Mouse (Mus musculus): ENCODE measurements at regions not wholly inside any gene's neighbourhood (a gene's known extent, or its start where the extent isn't known, plus 50 kb on each side); places are given as distances from the start of the nearest gene placed in this dataset.
A peak's percentile ranks its signal among the peaks of the same experiment; 100 is the strongest.

GRCm38 (mm10) chr14:90821309-90821708 is 2350.1 kb upstream of the Pcdh20 start:
- H3K4me3 ChIP-seq (replicated peaks; ENCODE audit: insufficient read depth, low read depth, low read length): no peak overlapping the region
- no peak overlapping the region for H3K27ac ChIP-seq (ENCODE audit: insufficient read depth, low read length)
- no peaks in the 10 kb centered on the region for H3K4me1 ChIP-seq (ENCODE audit: control insufficient read depth, insufficient read depth, low read length)
- H3K27me3 ChIP-seq (ENCODE audit: control insufficient read depth, insufficient read depth, low read length): no peaks in the 10 kb centered on the region
- TF ChIP-seq CTCF (IDR thresholded peaks at IDR 0.05; ENCODE audit: borderline replicate concordance, insufficient read depth, low read depth, low read length): no peak
- no peak for TF ChIP-seq POLR2A (IDR thresholded peaks at IDR 0.05; ENCODE audit: borderline replicate concordance, insufficient read depth, low read length)
- WGBS: 33% methylated on average over 2 of the region's 2 CpGs
- DNase-seq: peak in 1 of 2 experiments; percentile 1

DNA sequence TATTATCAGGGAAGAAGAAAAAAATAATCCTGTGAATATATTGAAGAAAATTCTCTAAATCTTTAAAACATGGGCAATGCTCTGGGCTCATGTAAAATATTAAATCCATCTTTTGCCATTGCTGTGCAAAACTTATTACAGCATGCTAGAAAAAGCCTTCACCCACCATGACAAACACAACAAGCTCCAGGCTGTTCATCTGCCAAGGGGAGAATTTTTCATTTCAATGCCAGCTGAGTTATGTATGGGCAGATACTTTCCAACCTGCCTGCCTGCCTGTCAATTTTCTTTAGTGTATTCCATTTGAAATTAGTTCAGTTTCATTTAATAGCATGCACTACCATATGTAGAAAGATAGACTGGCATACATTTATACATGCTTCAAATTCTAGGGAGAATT is 2339.0 kb upstream of the Pcdh20 start:
- H3K4me1 ChIP-seq (ENCODE audit: control insufficient read depth, insufficient read depth, low read length): no peaks in the 10 kb centered on the region
- no peak overlapping the region for H3K27ac ChIP-seq (ENCODE audit: insufficient read depth, low read length)
- TF ChIP-seq POLR2A (IDR thresholded peaks at IDR 0.05; ENCODE audit: borderline replicate concordance, insufficient read depth, low read length) (no peak), CTCF (IDR thresholded peaks at IDR 0.05; ENCODE audit: borderline replicate concordance, insufficient read depth, low read depth, low read length) (no peak)
- DNase-seq: no peak
- no peak overlapping the region for H3K4me3 ChIP-seq (replicated peaks; ENCODE audit: insufficient read depth, low read depth, low read length)
- H3K27me3 ChIP-seq (ENCODE audit: control insufficient read depth, insufficient read depth, low read length): no peaks in the 10 kb centered on the region

GRCm38 (mm10) chr14:90789718-90790496 is 2318.7 kb upstream of the Pcdh20 start:
- Histone ChIP-seq H3K27ac (ENCODE audit: insufficient read depth, low read length) (no peak overlapping the region), H3K4me3 (replicated peaks; ENCODE audit: insufficient read depth, low read depth, low read length) (no peak overlapping the region), H3K27me3 (ENCODE audit: control insufficient read depth, insufficient read depth, low read length) (no peaks in the 10 kb centered on the region), H3K4me1 (ENCODE audit: control insufficient read depth, insufficient read depth, low read length) (no peaks in the 10 kb centered on the region)
- 93% methylated on average over 5 of the region's 5 CpGs for WGBS
- no peak for DNase-seq
- TF ChIP-seq CTCF (IDR thresholded peaks at IDR 0.05; ENCODE audit: borderline replicate concordance, insufficient read depth, low read depth, low read length) (no peak), POLR2A (IDR thresholded peaks at IDR 0.05; ENCODE audit: borderline replicate concordance, insufficient read depth, low read length) (no peak)

Measured in cerebellum, adult 2 months (tissue).